Mouse (Mus musculus): Measurements from ENCODE around the gene Chdh. TPM values are rescaled to one million over a fixed set of nuclear protein-coding genes. Genes with fewer than 3 reads are reported as not detected.

Chdh gene
- polyA plus RNA-seq, 1 experiment from 2014 or later, result not detected

GRCm38 (mm10) chr14:29988337-29988736 is 20.5 kb upstream of the Chdh start:
- H3K4me1 ChIP-seq, result no peaks in the 10 kb centered on the region
- DNase-seq (ENCODE audit: extremely low spot score, low spot score), result no peak
- peaks cover 100% of the 10 kb centered on the region for H3K36me3 ChIP-seq (replicated peaks)
- no peak overlapping the region for H3K27ac ChIP-seq
- H3K4me3 ChIP-seq, result no peak overlapping the region
- no peaks in the 10 kb centered on the region for H3K27me3 ChIP-seq (ENCODE audit: poor library complexity, severe bottlenecking)
- H3K9me3 ChIP-seq, result no peaks in the 10 kb centered on the region
- WGBS, result 96% methylated on average over 4 of the region's 4 CpGs

- no peaks in the 10 kb centered on the region for H3K27me3 ChIP-seq (ENCODE audit: poor library complexity, severe bottlenecking)
- H3K36me3 ChIP-seq (replicated peaks), result peaks cover 86% of the 10 kb centered on the region
- H3K4me1 ChIP-seq, result no peaks in the 10 kb centered on the region
- no peaks in the 10 kb centered on the region for H3K9me3 ChIP-seq
- no peak overlapping the region for H3K27ac ChIP-seq
- no peak for DNase-seq (ENCODE audit: extremely low spot score, low spot score)
- WGBS, result 81% methylated on average over 4 of the region's 4 CpGs
- no peak overlapping the region for H3K4me3 ChIP-seq
Observed at GRCm38 (mm10) chr14:29994976-29995375, 13.8 kb upstream of the Chdh start.

DNA sequence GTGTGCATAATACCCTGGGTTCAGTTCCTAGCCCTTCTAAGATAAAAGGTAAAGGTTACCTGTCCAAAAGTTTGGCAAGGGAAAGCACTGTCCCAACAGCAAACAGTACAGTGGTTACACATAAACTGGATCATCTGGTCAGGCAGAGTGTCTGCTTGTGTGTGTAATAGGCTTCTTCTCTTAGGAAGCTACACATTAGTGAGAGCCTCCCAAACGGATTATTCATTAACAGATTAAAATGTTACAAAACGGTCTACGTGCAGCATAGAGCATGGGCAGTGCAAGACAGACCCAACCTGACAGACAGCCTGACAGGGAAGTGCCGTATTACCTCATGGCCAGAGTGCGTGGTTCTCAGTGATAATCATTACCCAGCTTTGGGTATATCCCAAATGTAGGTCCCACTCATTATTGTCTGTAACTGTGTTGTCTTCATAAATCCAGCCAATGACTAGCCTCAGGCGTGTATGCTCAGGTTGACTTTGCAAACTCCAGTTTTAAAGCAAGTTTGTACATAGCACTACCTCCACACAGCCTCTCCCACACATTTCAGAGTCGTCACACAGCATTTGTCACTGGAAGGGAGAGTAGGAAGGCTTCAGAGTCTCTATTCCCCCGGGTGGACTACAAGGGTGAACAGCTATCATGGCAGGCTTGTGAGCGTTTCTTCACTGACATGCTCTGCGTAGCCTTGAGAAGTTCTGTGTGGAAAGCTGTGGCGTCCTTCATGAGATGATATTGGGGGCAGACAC is 12.6 kb upstream of the Chdh start:
- no peaks in the 10 kb centered on the region for H3K9me3 ChIP-seq
- DNase-seq (ENCODE audit: extremely low spot score, low spot score), result no peak
- H3K27ac ChIP-seq, result no peak overlapping the region
- no peaks in the 10 kb centered on the region for H3K4me1 ChIP-seq
- H3K4me3 ChIP-seq, result no peak overlapping the region
- 96% methylated on average over 11 of the region's 11 CpGs for WGBS
- H3K27me3 ChIP-seq (ENCODE audit: poor library complexity, severe bottlenecking), result no peaks in the 10 kb centered on the region
- H3K36me3 ChIP-seq (replicated peaks), result peaks cover 74% of the 10 kb centered on the region

DNA sequence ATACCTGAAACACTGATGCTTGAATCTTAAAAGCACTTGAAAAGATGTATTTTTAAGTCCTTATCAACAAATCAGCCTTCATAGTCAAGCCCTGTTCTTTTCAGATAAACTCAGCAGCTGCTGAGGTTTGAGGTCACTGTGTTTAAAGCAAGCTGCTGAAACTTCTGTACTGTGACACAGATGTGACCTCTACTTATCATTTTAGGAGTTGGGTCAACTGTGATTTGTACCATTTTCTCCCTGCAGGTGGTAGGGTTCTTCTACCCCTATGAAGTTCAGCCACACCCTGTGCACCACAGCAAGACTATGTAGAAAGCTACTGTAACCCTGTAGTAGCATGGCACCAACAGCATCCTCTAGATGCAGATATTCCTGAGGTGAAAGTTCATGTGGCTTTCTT is 11.5 kb upstream of the Chdh start:
- Histone ChIP-seq H3K36me3 (replicated peaks) (peaks cover 62% of the 10 kb centered on the region), H3K4me3 (no peak overlapping the region), H3K27me3 (ENCODE audit: poor library complexity, severe bottlenecking) (no peaks in the 10 kb centered on the region), H3K27ac (no peak overlapping the region), H3K4me1 (no peaks in the 10 kb centered on the region), H3K9me3 (no peaks in the 10 kb centered on the region)
- DNase-seq (ENCODE audit: extremely low spot score, low spot score), result no peak

GRCm38 (mm10) chr14:29998747-29999474 is 9.9 kb upstream of the Chdh start:
- no peak for DNase-seq (ENCODE audit: extremely low spot score, low spot score)
- H3K9me3 ChIP-seq, result no peaks in the 10 kb centered on the region
- 85% methylated on average over 13 of the region's 13 CpGs for WGBS
- no peaks in the 10 kb centered on the region for H3K27me3 ChIP-seq (ENCODE audit: poor library complexity, severe bottlenecking)
- H3K4me1 ChIP-seq, result no peaks in the 10 kb centered on the region
- H3K4me3 ChIP-seq, result no peak overlapping the region
- peaks cover 46% of the 10 kb centered on the region for H3K36me3 ChIP-seq (replicated peaks)
- no peak overlapping the region for H3K27ac ChIP-seq

GRCm38 (mm10) chr14:29999475-29999811 is 9.4 kb upstream of the Chdh start:
- H3K36me3 ChIP-seq (replicated peaks), result peaks cover 41% of the 10 kb centered on the region
- H3K9me3 ChIP-seq, result no peaks in the 10 kb centered on the region
- H3K27ac ChIP-seq, result no peak overlapping the region
- no peak overlapping the region for H3K4me3 ChIP-seq
- no peaks in the 10 kb centered on the region for H3K27me3 ChIP-seq (ENCODE audit: poor library complexity, severe bottlenecking)
- 86% methylated on average over 3 of the region's 3 CpGs for WGBS
- no peaks in the 10 kb centered on the region for H3K4me1 ChIP-seq
- DNase-seq (ENCODE audit: extremely low spot score, low spot score), result no peak

- DNase-seq (ENCODE audit: extremely low spot score, low spot score), result no peak
- WGBS, result 82% methylated on average over 10 of the region's 10 CpGs
Observed at GRCm38 (mm10) chr14:30009864-30010560, 1.2 kb downstream of the Chdh start.

GRCm38 (mm10) chr14:30011886-30012560 is 3.2 kb downstream of the Chdh start:
- 89% methylated on average over 10 of the region's 10 CpGs for WGBS
- H3K27ac ChIP-seq, result no peak overlapping the region
- DNase-seq (ENCODE audit: extremely low spot score, low spot score), result no peak

More at GRCm38 (mm10) chr14:30009864-30010560, 1.2 kb downstream of the Chdh start:
- Histone ChIP-seq H3K9me3 (no peaks in the 10 kb centered on the region), H3K27me3 (ENCODE audit: poor library complexity, severe bottlenecking) (peaks cover 51% of the 10 kb centered on the region), H3K4me1 (peaks cover 17% of the 10 kb centered on the region), H3K36me3 (replicated peaks) (no peaks in the 10 kb centered on the region), H3K4me3 (no peak overlapping the region), H3K27ac (no peak overlapping the region)

GRCm38 (mm10) chr14:30014487-30014886 is 5.7 kb downstream of the Chdh start:
- Histone ChIP-seq H3K27me3 (ENCODE audit: poor library complexity, severe bottlenecking) (peaks cover 20% of the 10 kb centered on the region), H3K27ac (no peak overlapping the region), H3K4me1 (peaks cover 7% of the 10 kb centered on the region), H3K4me3 (no peak overlapping the region), H3K36me3 (replicated peaks) (no peaks in the 10 kb centered on the region), H3K9me3 (no peaks in the 10 kb centered on the region)
- no peak for DNase-seq (ENCODE audit: extremely low spot score, low spot score)
- WGBS, result 51% methylated on average over 10 of the region's 10 CpGs

More at GRCm38 (mm10) chr14:30011886-30012560, 3.2 kb downstream of the Chdh start:
- Histone ChIP-seq H3K27me3 (ENCODE audit: poor library complexity, severe bottlenecking) (peaks cover 45% of the 10 kb centered on the region), H3K4me1 (peaks cover 17% of the 10 kb centered on the region), H3K4me3 (no peak overlapping the region), H3K9me3 (no peaks in the 10 kb centered on the region), H3K36me3 (replicated peaks) (no peaks in the 10 kb centered on the region)

DNA sequence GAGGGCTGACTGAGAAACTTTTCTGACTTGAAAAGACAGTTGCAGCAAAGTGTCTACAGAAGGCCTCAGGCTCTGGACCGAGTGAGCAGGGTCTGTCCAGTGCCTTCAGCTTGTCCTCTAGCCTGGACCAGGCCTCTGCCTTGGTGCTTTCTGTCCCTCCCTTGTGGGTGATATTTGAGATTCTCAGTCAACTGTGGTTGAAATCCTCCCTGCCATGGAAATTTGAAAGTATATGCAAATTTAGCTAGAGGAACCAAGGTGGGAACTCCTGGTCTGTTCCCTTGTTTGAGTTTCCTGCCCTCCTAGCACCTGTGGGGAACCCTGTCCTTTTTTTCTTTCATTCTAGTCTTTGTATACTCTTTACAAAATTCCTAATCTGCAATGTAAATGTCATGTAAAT is 6.2 kb downstream of the Chdh start:
- H3K9me3 ChIP-seq, result no peaks in the 10 kb centered on the region
- DNase-seq (ENCODE audit: extremely low spot score, low spot score), result no peak
- no peaks in the 10 kb centered on the region for H3K36me3 ChIP-seq (replicated peaks)
- no peak overlapping the region for H3K4me3 ChIP-seq
- peaks cover 8% of the 10 kb centered on the region for H3K4me1 ChIP-seq
- WGBS, result 72% methylated on average over 1 of the region's 1 CpGs
- peaks cover 15% of the 10 kb centered on the region for H3K27me3 ChIP-seq (ENCODE audit: poor library complexity, severe bottlenecking)
- H3K27ac ChIP-seq, result no peak overlapping the region

- Histone ChIP-seq H3K36me3 (replicated peaks) (no peaks in the 10 kb centered on the region), H3K9me3 (no peaks in the 10 kb centered on the region), H3K27ac (no peak overlapping the region), H3K4me1 (peaks cover 13% of the 10 kb centered on the region), H3K4me3 (no peak overlapping the region), H3K27me3 (ENCODE audit: poor library complexity, severe bottlenecking) (no peaks in the 10 kb centered on the region)
- DNase-seq (ENCODE audit: extremely low spot score, low spot score), result no peak
- 93% methylated on average over 5 of the region's 5 CpGs for WGBS
Observed at GRCm38 (mm10) chr14:30016666-30017065, 7.8 kb downstream of the Chdh start.

DNA sequence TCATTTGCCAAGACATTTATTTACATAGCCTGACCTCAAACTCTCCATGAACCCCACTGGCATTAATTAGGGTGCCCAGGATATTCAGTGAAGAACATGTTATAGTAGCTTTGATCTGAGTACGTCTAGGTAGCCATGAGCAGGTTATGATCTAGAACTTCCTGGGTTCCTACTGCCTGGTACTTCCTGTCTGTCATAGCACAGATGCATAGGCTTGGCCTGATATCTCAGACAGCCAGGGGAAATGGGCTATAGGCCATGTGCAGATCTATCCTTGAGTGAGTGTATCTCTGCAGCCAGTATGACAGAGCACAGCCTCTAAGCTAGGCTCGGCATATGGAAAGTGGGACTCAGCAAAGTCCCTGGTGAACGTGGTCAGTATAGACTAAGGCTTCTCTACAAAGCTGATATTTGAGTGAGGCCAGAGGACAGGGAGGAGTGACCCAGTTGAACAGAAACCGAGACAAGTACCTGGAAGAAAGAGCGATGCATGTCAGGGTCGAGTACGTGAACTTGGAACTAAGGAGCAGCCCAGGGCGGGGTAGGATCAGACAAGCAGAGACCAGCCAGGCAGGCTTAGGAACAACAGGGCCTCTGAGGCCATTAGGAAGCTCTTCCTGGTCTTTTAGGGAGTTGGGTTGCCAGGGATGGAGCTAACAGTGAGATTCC is 9.1 kb downstream of the Chdh start:
- Histone ChIP-seq H3K9me3 (no peaks in the 10 kb centered on the region), H3K27me3 (ENCODE audit: poor library complexity, severe bottlenecking) (no peaks in the 10 kb centered on the region), H3K27ac (no peak overlapping the region), H3K4me1 (peaks cover 13% of the 10 kb centered on the region), H3K4me3 (no peak overlapping the region), H3K36me3 (replicated peaks) (no peaks in the 10 kb centered on the region)
- WGBS, result 92% methylated on average over 8 of the region's 8 CpGs
- no peak for DNase-seq (ENCODE audit: extremely low spot score, low spot score)

Measured in forebrain, embryonic 10.5 days (tissue).